Mouse (Mus musculus): ENCODE results near the gene Pgbd5.

DNA sequence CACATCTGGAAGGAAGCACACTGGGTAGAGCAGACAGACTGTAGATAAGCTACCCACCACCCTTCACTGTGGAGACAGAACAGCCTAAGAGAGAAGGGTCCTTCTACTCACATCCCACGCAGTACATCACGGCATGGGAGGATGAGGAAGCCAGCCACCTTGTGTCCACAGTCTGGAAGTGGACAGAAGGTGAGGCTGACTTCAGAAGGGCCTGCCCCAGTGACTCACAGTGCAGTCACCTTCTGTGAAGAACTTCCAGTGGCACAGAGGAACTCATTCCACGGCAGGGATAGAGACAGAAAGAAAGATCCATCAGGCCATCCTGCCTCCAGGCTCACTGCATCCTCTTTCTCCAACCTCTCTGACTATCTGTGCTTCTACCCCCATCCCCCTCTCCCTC is 99.7 kb downstream of the Pgbd5 start:
- TF ChIP-seq CEBPB (IDR thresholded peaks at IDR 0.05; ENCODE audit: insufficient read depth, poor library complexity, severe bottlenecking) (no peak), POLR2AphosphoS2 (IDR thresholded peaks at IDR 0.05; ENCODE audit: insufficient read length, low read depth) (no peak), USF1 (IDR thresholded peaks at IDR 0.05; ENCODE audit: low read depth) (no peak), POLR2A (IDR thresholded peaks at IDR 0.05; ENCODE audit: insufficient read length, low read depth) (no peak), MYOD1 (IDR thresholded peaks at IDR 0.05; ENCODE audit: control insufficient read depth in 1 of 3, insufficient read length in 2 of 3, low read depth in 2 of 3) (no peak), REST (IDR thresholded peaks at IDR 0.05; ENCODE audit: insufficient read depth, insufficient read length) (no peak), E2F4 (IDR thresholded peaks at IDR 0.05; ENCODE audit: insufficient read depth) (no peak), MAX (IDR thresholded peaks at IDR 0.05; ENCODE audit: low read depth) (no peak), TCF12 (IDR thresholded peaks at IDR 0.05; ENCODE audit: insufficient read depth, poor library complexity, severe bottlenecking) (no peak), MYOG (IDR thresholded peaks at IDR 0.05; ENCODE audit: control insufficient read depth in 1 of 3, insufficient read depth in 1 of 3, insufficient read length in 2 of 3, low read depth in 2 of 3) (no peak), SRF (IDR thresholded peaks at IDR 0.05; ENCODE audit: control insufficient read depth, insufficient read length, low read depth) (no peak)

Measured in myocyte (in vitro differentiated cells).